Mouse (Mus musculus) frontal cortex, adult 2 months (tissue): ENCODE results near the gene Bloc1s5. TPM values are rescaled to one million over a fixed set of nuclear protein-coding genes. Genes with fewer than 3 reads are reported as not detected.
A peak's percentile ranks its signal among the peaks of the same experiment; 100 is the strongest.
"Not testable (repeated sequence)": the region's sequence is repeated elsewhere in the genome, so short reads cannot be mapped to it uniquely, and the experiment has no call there.

Experiments
- DNase-seq, 2 experiments: peaks; one replicate each; pipeline ENCODE4 v3.0.0; 2022; ENCODE audit warnings: low spot score in 1 of 2; ENCODE audit errors: extremely low spot score in 1 of 2
- polyA plus RNA-seq: library from polyadenylated mRNA; depleted of rRNA; stranded (reverse); fragments of >200 nt; gene quantifications from 2 replicates; pipeline ENCODE4 v1.2.3, GENCODE M21; 2012

Gene Bloc1s5
- polyA plus RNA-seq, 1 experiment = 9.0 TPM

- no peak for DNase-seq
Observed at GRCm38 (mm10) chr13:38623296-38623695, 11.6 kb downstream of the Bloc1s5 start.

- not testable (repeated sequence) for DNase-seq
Observed at GRCm38 (mm10) chr13:38618001-38618630, 16.8 kb downstream of the Bloc1s5 start.

GRCm38 (mm10) chr13:38616887-38617286 is 18.0 kb downstream of the Bloc1s5 start:
- no peak for DNase-seq

GRCm38 (mm10) chr13:38615656-38616055 is 19.3 kb downstream of the Bloc1s5 start:
- no peak for DNase-seq

GRCm38 (mm10) chr13:38614298-38614697 is 20.6 kb downstream of the Bloc1s5 start:
- no peak for DNase-seq

- DNase-seq = no peak
Observed at GRCm38 (mm10) chr13:38613583-38613982, 21.3 kb downstream of the Bloc1s5 start.

GRCm38 (mm10) chr13:38612608-38613007 is 22.3 kb downstream of the Bloc1s5 start:
- DNase-seq = no peak

GRCm38 (mm10) chr13:38612179-38612578 is 22.7 kb downstream of the Bloc1s5 start:
- no peak for DNase-seq

- no peak for DNase-seq
Observed at GRCm38 (mm10) chr13:38610336-38610735, 24.6 kb downstream of the Bloc1s5 start.

GRCm38 (mm10) chr13:38607130-38607529 is 27.8 kb downstream of the Bloc1s5 start:
- no peak for DNase-seq

- no peak for DNase-seq
Observed at GRCm38 (mm10) chr13:38605353-38605752, 29.6 kb downstream of the Bloc1s5 start.

GRCm38 (mm10) chr13:38602966-38603365 is 31.9 kb downstream of the Bloc1s5 start:
- peak; percentile 32 to 75 for DNase-seq

GRCm38 (mm10) chr13:38602243-38602832 is 32.6 kb downstream of the Bloc1s5 start:
- DNase-seq = no peak

- DNase-seq = no peak
Observed at GRCm38 (mm10) chr13:38600811-38601210, 34.1 kb downstream of the Bloc1s5 start.

GRCm38 (mm10) chr13:38597076-38597475 is 37.8 kb downstream of the Bloc1s5 start:
- DNase-seq = peak in 1 of 2 experiments; percentile 52

GRCm38 (mm10) chr13:38596461-38596860 is 38.4 kb downstream of the Bloc1s5 start:
- no peak for DNase-seq

GRCm38 (mm10) chr13:38593114-38593513 is 41.8 kb downstream of the Bloc1s5 start:
- no peak for DNase-seq

- DNase-seq = no peak
Observed at GRCm38 (mm10) chr13:38587350-38587749, 47.6 kb downstream of the Bloc1s5 start.

- DNase-seq = no peak
Observed at GRCm38 (mm10) chr13:38586451-38586850, 48.5 kb downstream of the Bloc1s5 start.

- DNase-seq = no peak
Observed at GRCm38 (mm10) chr13:38582768-38583167, 52.1 kb downstream of the Bloc1s5 start.

GRCm38 (mm10) chr13:38580601-38581457 is 54.1 kb downstream of the Bloc1s5 start:
- DNase-seq = peak in 1 of 2 experiments; percentile 27
